Mouse (Mus musculus) heart, embryonic 13.5 days (tissue): Measurements from ENCODE around the gene Speer4f2. TPM values are rescaled to one million over a fixed set of nuclear protein-coding genes. Genes with fewer than 3 reads are reported as not detected.
"Not testable (repeated sequence)": the region's sequence is repeated elsewhere in the genome, so short reads cannot be mapped to it uniquely, and the experiment has no call there.

Experiments used
- ATAC-seq: fragments of 200-750 bp; cut with Nextera tagmentation; 2 replicates; pipeline ENCODE4 v1.8.0; 2017; ENCODE audit warnings: moderate TSS enrichment; ENCODE audit not compliant: insufficient number of reproducible peaks, low FRiP score, low TSS enrichment; ENCODE audit errors: extremely low read depth
- H3K27ac ChIP-seq: fragments of 300-500 bp; sonication (generic); replicated peaks from 2 replicates; pipeline ENCODE4 v1.5.1; 2015; ENCODE audit warnings: moderate library complexity, mild to moderate bottlenecking, inconsistent platforms
- H3K27me3 ChIP-seq: fragments of 300-500 bp; sonication (generic); replicated peaks from 2 replicates; pipeline ENCODE4 v1.6.1; 2015; ENCODE audit warnings: mild to moderate bottlenecking, inconsistent platforms
- H3K36me3 ChIP-seq: fragments of 300-500 bp; sonication (generic); 2 replicates; pipeline ENCODE4 v1.6.1; 2015; ENCODE audit warnings: mild to moderate bottlenecking, inconsistent platforms
- H3K4me1 ChIP-seq: fragments of 300-500 bp; sonication (generic); 2 replicates; pipeline ENCODE4 v1.6.1; 2015; ENCODE audit warnings: inconsistent platforms
- H3K4me2 ChIP-seq: fragments of 300-500 bp; sonication (generic); 2 replicates; pipeline ENCODE4 v1.6.1; 2015; ENCODE audit warnings: inconsistent platforms, mild to moderate bottlenecking, moderate library complexity
- H3K4me3 ChIP-seq: fragments of 300-500 bp; sonication (generic); 2 replicates; pipeline ENCODE4 v1.5.1; 2015; ENCODE audit warnings: moderate library complexity, mild to moderate bottlenecking, inconsistent platforms
- H3K9ac ChIP-seq: fragments of 300-500 bp; sonication (generic); 2 replicates; pipeline ENCODE4 v1.6.1; 2015; ENCODE audit warnings: inconsistent platforms, mild to moderate bottlenecking, moderate library complexity
- H3K9me3 ChIP-seq: fragments of 300-500 bp; sonication (generic); 2 replicates; pipeline ENCODE4 v1.6.1; 2016; ENCODE audit warnings: inconsistent platforms
- whole genome bisulfite sequencing: fragments of 180-500 bp; shearing (Covaris S2); methylation state at CpG from one replicate; pipeline ENCODE4 v1.1.7; 2015; ENCODE audit warnings: mixed read lengths; 5-methylcytosine and 5-hydroxymethylcytosine counted together
- polyA plus RNA-seq: library from polyadenylated mRNA; unstranded; fragments of >200 nt; fragmentation: Nextera tagmentation; extraction: Ambion mirVana; gene quantifications from 2 replicates; pipeline ENCODE4 v1.2.1, GENCODE M21; 2015

Gene Speer4f2
- not detected in 2 replicates for polyA plus RNA-seq

DNA sequence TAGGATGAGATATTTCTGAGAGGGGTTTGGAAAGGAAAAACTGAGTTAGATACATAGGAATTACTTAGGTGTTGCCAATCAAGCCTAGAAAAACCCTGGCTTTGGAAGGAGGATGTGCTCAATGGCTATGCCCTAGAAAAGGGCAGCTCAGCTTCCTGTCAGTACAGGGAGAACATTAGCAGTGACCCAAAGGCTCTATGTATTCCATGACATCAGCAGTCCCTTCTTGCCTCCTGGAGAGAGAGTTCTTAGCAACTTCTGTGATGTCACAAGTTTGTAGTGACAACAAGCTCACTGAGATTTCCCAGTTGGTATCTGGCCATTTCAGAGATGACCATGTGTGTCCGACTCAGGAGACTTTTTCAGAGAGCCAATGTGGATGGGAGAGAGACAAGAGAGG, at the start of gene Speer4f2:
Gene Speer4f2, plus strand, starts transcription at position 301 of the 400 bp plus-strand sequence.
- not testable (repeated sequence) for H3K36me3 ChIP-seq, H3K9me3 ChIP-seq, ATAC-seq, H3K4me2 ChIP-seq, H3K4me1 ChIP-seq, H3K4me3 ChIP-seq, H3K27ac ChIP-seq, H3K27me3 ChIP-seq, H3K9ac ChIP-seq
- 69% methylated on average over 1 of the region's 1 CpGs for WGBS

DNA sequence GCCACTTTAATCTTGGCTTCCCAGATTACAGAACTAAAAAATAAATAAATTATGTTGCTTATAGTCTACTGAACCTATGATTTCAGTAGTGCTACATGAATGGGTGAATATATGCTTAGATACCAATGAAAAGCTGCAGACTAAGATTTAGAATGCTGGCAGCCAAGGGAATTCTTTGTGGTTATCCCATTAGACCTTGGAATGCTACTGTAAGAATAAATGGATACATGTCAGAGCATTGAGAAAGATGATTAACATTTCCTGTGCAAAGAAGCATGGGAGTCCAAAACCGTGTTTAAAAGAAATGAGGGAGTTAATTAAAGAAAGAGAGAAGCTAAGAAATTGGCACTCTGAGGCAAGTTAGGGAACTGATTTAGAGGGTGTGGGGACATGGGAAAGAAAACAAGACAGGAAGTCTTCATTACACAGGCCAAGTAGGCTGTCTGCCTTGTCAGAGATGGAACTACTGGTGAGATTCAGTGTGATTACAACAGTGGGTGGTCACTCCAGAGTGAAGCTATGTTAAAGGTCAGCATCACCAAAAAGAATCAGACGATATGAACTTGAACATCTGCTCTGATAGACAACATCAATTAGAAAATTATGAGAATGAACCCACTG, 43.9 kb upstream of the Speer4f2 start:
- H3K27ac ChIP-seq = no peak overlapping the region

DNA sequence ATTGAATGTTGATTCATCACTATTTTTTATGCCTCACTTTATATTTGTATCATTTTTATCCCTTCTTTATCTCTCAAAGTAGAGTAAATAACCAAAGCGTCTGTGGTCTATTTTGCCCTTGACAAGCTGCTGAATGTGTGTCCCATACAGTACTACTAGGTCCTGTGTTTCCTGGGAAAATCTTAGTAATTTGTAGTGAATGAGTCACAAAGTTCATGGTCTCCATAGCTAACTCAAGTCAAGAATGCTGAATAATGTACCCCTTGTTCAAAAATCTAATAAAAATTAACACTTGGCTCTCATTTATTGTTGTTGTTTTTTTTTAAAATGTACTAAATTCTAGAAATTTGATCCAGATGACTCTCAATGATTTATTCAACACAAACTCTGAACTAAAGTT, 38.1 kb upstream of the Speer4f2 start:
- Histone ChIP-seq H3K4me2 (no peak overlapping the region), H3K4me1 (no peaks in the 10 kb centered on the region), H3K9me3 (no peaks in the 10 kb centered on the region), H3K27me3 (no peaks in the 10 kb centered on the region), H3K27ac (no peak overlapping the region), H3K36me3 (no peaks in the 10 kb centered on the region), H3K9ac (no peak overlapping the region), H3K4me3 (no peak overlapping the region)
- no peak for ATAC-seq
- WGBS = 66% methylated on average over 1 of the region's 1 CpGs

More for the DNA sequence above, 43.9 kb upstream of the Speer4f2 start:
- 63% methylated on average over 2 of the region's 2 CpGs for WGBS
- Histone ChIP-seq H3K4me1 (no peaks in the 10 kb centered on the region), H3K4me3 (no peak overlapping the region), H3K9me3 (no peaks in the 10 kb centered on the region), H3K4me2 (no peak overlapping the region), H3K36me3 (no peaks in the 10 kb centered on the region), H3K9ac (no peak overlapping the region), H3K27me3 (no peaks in the 10 kb centered on the region)
- no peak for ATAC-seq

GRCm38 (mm10) chr5:17345741-17346140, 27.2 kb upstream of the Speer4f2 start:
- not testable (repeated sequence) for H3K4me2 ChIP-seq, ATAC-seq, H3K9ac ChIP-seq, H3K9me3 ChIP-seq, H3K27ac ChIP-seq, H3K4me3 ChIP-seq, H3K27me3 ChIP-seq, H3K36me3 ChIP-seq, H3K4me1 ChIP-seq
- 44% methylated on average over 2 of the region's 2 CpGs for WGBS

- Histone ChIP-seq H3K4me3 (no peak overlapping the region), H3K36me3 (no peaks in the 10 kb centered on the region), H3K9ac (no peak overlapping the region), H3K27me3 (no peaks in the 10 kb centered on the region), H3K9me3 (no peaks in the 10 kb centered on the region), H3K27ac (no peak overlapping the region), H3K4me1 (no peaks in the 10 kb centered on the region), H3K4me2 (no peak overlapping the region)
- ATAC-seq = no peak
These were observed 13.5 kb upstream of the Speer4f2 start for GRCm38 (mm10) chr5:17359394-17359999.

GRCm38 (mm10) chr5:17389926-17390325, 16.9 kb downstream of the Speer4f2 start:
- Histone ChIP-seq H3K9ac (no peak overlapping the region), H3K36me3 (no peaks in the 10 kb centered on the region), H3K9me3 (no peaks in the 10 kb centered on the region), H3K4me3 (no peak overlapping the region), H3K4me1 (no peaks in the 10 kb centered on the region), H3K27ac (no peak overlapping the region), H3K27me3 (no peaks in the 10 kb centered on the region), H3K4me2 (no peak overlapping the region)
- WGBS = 61% methylated on average over 7 of the region's 7 CpGs
- no peak for ATAC-seq

DNA sequence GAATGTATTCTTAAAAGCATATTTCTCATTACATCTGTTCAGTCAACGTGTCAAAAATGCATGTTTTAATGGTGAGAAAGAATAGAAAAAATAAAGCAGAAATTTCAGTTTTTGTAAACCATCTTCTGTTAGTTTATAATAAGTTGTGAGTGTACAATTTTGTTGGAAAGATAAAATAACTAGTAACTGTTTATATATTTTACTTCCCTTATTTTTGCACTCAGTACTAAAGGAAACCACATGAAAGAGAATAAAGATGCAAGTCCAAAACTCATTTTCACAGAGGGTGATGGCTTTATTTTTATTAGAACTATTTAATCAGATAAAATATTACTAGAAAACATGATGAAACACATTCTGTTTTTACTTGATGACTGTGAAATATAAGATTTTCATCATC, 18.2 kb downstream of the Speer4f2 start:
- no peak for ATAC-seq
- H3K4me2 ChIP-seq = no peak overlapping the region
- no peak overlapping the region for H3K27ac ChIP-seq
- H3K4me3 ChIP-seq = no peak overlapping the region
- no peak overlapping the region for H3K9ac ChIP-seq
- H3K36me3 ChIP-seq = no peaks in the 10 kb centered on the region
- no peaks in the 10 kb centered on the region for H3K9me3 ChIP-seq
- no peaks in the 10 kb centered on the region for H3K4me1 ChIP-seq
- 62% methylated on average over 1 of the region's 1 CpGs for WGBS
- no peaks in the 10 kb centered on the region for H3K27me3 ChIP-seq

- Histone ChIP-seq H3K27ac (no peak overlapping the region), H3K4me1 (no peaks in the 10 kb centered on the region), H3K36me3 (no peaks in the 10 kb centered on the region), H3K4me3 (no peak overlapping the region), H3K9ac (no peak overlapping the region), H3K27me3 (no peaks in the 10 kb centered on the region), H3K9me3 (no peaks in the 10 kb centered on the region), H3K4me2 (no peak overlapping the region)
- ATAC-seq = no peak
- 57% methylated on average over 1 of the region's 1 CpGs for WGBS
These were observed 27.6 kb downstream of the Speer4f2 start for GRCm38 (mm10) chr5:17400571-17400970.

- no peak overlapping the region for H3K4me3 ChIP-seq
- no peaks in the 10 kb centered on the region for H3K4me1 ChIP-seq
- ATAC-seq = no peak
- H3K36me3 ChIP-seq = no peaks in the 10 kb centered on the region
- H3K27ac ChIP-seq = no peak overlapping the region
- H3K4me2 ChIP-seq = no peak overlapping the region
- no peaks in the 10 kb centered on the region for H3K27me3 ChIP-seq
- no peak overlapping the region for H3K9ac ChIP-seq
- 80% methylated on average over 14 of the region's 14 CpGs for WGBS
- H3K9me3 ChIP-seq = no peaks in the 10 kb centered on the region
These were observed 28.5 kb downstream of the Speer4f2 start for GRCm38 (mm10) chr5:17401206-17402077.

DNA sequence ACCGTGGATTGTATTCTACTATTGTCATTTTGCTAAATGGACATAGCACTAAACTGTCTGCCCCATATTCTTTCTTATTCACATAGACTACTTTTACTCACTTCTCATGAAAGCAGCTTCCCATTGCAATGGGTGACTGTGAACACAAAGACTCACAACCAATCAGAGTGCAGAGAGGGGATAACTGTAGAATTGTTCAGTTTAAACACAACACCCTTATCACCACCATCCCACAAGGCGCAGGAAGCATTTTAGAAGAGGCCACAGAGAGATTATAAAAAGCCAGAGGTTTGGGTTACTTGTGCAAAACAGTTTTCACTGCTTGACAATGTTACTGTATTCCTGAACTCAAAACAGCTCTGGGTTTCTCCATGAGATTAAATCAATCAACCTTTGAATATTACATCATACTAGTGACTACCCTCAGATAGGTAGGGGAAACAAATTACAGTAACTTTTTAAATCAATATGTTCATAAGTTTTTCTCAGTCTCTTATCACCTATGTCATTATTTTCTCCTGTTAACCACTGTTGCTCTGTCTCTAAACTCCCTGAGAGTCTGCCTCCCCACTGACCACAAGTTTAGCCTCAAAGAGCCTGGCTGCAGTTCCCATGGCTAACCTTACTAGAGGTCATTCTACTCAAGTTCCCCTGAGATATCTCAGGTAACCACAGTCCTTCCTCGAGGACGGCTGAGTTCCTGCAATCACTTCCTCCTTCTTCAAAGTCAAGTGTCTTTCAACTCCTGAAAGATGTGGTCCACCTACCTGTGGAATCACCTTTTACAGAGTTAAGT, 29.5 kb downstream of the Speer4f2 start:
- no peaks in the 10 kb centered on the region for H3K36me3 ChIP-seq
- 59% methylated on average over 4 of the region's 4 CpGs for WGBS
- H3K4me2 ChIP-seq = no peak overlapping the region
- H3K4me1 ChIP-seq = no peaks in the 10 kb centered on the region
- no peak overlapping the region for H3K9ac ChIP-seq
- no peaks in the 10 kb centered on the region for H3K27me3 ChIP-seq
- no peak for ATAC-seq
- H3K4me3 ChIP-seq = no peak overlapping the region
- no peak overlapping the region for H3K27ac ChIP-seq
- H3K9me3 ChIP-seq = no peaks in the 10 kb centered on the region

DNA sequence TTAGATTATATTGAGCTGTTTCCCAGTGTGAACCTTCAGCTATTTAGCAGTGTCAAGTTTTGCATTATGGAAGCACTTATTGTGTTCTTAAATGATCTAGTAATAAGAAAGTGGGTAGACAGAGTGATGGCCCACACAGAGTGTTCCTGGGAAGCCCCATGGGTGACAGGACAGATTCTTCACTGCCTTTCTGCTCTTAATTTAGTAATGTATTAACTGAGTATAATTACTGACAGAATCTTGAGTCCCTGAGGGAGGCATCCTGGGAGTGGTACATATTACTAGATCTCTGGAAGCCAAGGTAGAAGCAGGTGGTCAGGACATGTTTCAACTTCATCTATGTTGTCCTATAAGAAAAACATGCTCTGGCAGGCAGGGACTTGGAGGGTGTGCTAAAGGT, 30.6 kb downstream of the Speer4f2 start:
- Histone ChIP-seq H3K4me2 (no peak overlapping the region), H3K36me3 (no peaks in the 10 kb centered on the region), H3K9me3 (no peaks in the 10 kb centered on the region), H3K27ac (no peak overlapping the region), H3K4me3 (no peak overlapping the region), H3K27me3 (no peaks in the 10 kb centered on the region), H3K4me1 (no peaks in the 10 kb centered on the region), H3K9ac (no peak overlapping the region)
- no peak for ATAC-seq
